Mouse (Mus musculus): ENCODE data around the gene Kdelr2.
A peak's percentile ranks its signal among the peaks of the same experiment; 100 is the strongest.
"Not testable (repeated sequence)": the region's sequence is repeated elsewhere in the genome, so short reads cannot be mapped to it uniquely, and the experiment has no call there.

The Kdelr2 gene

GRCm38 (mm10) chr5:143403221-143404147, at the start of gene Kdelr2:
Gene Kdelr2, plus strand, starts transcription at chr5:143403838.
- peak; percentile 94 for DNase-seq

GRCm38 (mm10) chr5:143356017-143356416, 47.6 kb upstream of the Kdelr2 start:
- no peak for DNase-seq

- DNase-seq: no peak
Measured at GRCm38 (mm10) chr5:143356686-143357388, 46.8 kb upstream of the Kdelr2 start, which contains the start of gene Grid2ip. Gene Grid2ip, plus strand, starts transcription at chr5:143357338.

- no peak for DNase-seq
Measured at GRCm38 (mm10) chr5:143357564-143357963, 46.1 kb upstream of the Kdelr2 start.

- no peak for DNase-seq
Measured at GRCm38 (mm10) chr5:143359263-143359662, 44.4 kb upstream of the Kdelr2 start.

GRCm38 (mm10) chr5:143360000-143360399, 43.6 kb upstream of the Kdelr2 start:
- no peak for DNase-seq

GRCm38 (mm10) chr5:143361428-143361827, 42.2 kb upstream of the Kdelr2 start:
- no peak for DNase-seq

- DNase-seq: no peak
Measured at GRCm38 (mm10) chr5:143363678-143364615, 39.7 kb upstream of the Kdelr2 start.

GRCm38 (mm10) chr5:143367931-143368330, 35.7 kb upstream of the Kdelr2 start:
- no peak for DNase-seq

GRCm38 (mm10) chr5:143369611-143370255, 33.9 kb upstream of the Kdelr2 start:
- DNase-seq: no peak

GRCm38 (mm10) chr5:143370416-143371145, 33.1 kb upstream of the Kdelr2 start:
- no peak for DNase-seq

- no peak for DNase-seq
Measured at GRCm38 (mm10) chr5:143371146-143371510, 32.5 kb upstream of the Kdelr2 start.

GRCm38 (mm10) chr5:143372818-143373217, 30.8 kb upstream of the Kdelr2 start:
- DNase-seq: no peak

- DNase-seq: peak; percentile 70
Measured at GRCm38 (mm10) chr5:143375242-143375641, 28.4 kb upstream of the Kdelr2 start.

- DNase-seq: no peak
Measured at GRCm38 (mm10) chr5:143376156-143376555, 27.5 kb upstream of the Kdelr2 start.

GRCm38 (mm10) chr5:143386797-143387621, 16.6 kb upstream of the Kdelr2 start:
- DNase-seq: peak; percentile 34

- DNase-seq: no peak
Measured at GRCm38 (mm10) chr5:143394184-143394583, 9.5 kb upstream of the Kdelr2 start.

GRCm38 (mm10) chr5:143394966-143395365, 8.7 kb upstream of the Kdelr2 start:
- not testable (repeated sequence) for DNase-seq

GRCm38 (mm10) chr5:143395649-143396048, 8.0 kb upstream of the Kdelr2 start:
- peak; percentile 71 for DNase-seq

GRCm38 (mm10) chr5:143400501-143400900, 3.1 kb upstream of the Kdelr2 start:
- DNase-seq: no peak
